Mouse (Mus musculus) yolk sac, embryonic 10.5 days (tissue): ENCODE results near the gene Ifna6.

Experiments used
- DNase-seq: peaks from one replicate; pipeline ENCODE4 v3.0.0-alpha.2; 2017; ENCODE audit warnings: low spot score

Gene Ifna6

GRCm38 (mm10) chr4:88845334-88845733 lies 18.1 kb downstream of the Ifna6 start:
- DNase-seq = no peak

GRCm38 (mm10) chr4:88849698-88850097 lies 22.5 kb downstream of the Ifna6 start, which contains the start of gene Ifna1:
Ifna1 (plus strand) TSS chr4:88850087.
- no peak for DNase-seq

DNA sequence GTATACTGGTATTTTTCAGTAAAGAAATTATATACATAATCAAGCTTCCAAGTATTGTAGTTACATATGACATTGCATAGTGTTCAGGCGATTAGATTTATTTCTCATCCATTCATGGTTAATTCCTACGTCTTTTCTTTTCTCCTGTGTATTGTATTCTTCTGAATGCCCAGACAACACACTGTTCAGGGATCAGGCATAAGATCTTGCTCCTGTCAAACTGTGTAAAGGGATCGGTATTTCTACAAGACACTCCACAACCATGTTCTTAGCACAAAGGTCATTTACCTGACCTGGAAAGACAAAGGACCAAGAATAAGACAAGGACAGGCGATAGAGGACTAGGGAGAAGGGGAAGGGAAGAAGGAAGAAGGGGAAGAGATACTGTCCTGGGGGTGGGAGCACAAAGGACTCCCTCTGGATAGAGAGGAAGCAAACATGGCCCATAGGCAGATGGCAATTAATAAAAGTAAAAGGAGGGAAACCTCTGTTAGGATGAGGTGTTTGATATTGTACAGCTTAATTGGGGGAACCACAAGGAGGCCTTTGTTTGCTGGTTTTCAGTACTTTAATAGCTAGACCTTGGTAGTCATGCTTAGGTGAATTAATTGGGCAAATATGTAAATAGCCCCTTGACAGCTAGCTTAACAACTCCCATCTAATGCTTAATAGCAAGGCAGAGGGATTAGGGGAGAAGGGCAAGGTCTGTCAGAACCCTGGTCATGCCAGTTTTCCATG lies 24.0 kb downstream of the Ifna6 start:
- no peak for DNase-seq

DNA sequence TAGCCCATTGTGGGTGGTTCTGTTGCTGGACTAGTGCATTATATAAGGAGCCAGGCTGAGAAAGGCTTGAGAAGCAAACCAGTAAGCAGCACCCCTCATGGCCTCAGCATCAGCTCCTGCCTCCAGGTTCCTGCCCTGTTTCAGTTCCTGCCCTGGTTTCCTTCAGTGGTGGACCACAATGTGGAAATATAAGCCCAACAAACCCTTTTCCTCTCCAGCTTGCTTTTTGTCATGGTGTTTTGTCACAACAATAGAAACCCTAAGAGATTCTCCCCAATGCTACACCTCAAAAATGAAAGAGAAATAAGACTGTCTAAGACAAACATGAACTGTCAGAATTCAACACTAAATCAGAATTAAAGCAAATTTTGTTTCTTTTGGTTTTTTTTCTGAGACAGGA lies 32.0 kb downstream of the Ifna6 start:
- no peak for DNase-seq

GRCm38 (mm10) chr4:88863309-88863708 lies 36.1 kb downstream of the Ifna6 start:
- peak; percentile 50 for DNase-seq

DNA sequence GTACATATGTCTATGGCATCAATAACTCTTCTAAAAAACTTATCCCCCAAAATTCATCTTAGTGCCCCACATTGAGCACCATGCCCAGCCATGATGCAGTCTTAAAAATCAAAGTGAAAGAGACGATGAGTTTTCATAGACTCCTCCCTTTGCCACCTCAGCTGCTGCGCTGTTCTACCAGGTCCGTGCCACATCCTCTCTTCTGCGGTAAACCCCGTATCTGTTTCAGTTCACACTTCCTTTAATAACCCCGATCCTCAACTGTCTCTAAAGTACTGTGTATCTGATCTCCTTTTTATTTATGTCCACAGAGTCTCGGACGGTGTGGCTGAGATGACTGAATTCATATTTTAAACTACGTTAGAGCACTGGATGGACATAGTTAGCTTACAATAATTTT lies 37.4 kb downstream of the Ifna6 start:
- no peak for DNase-seq

DNA sequence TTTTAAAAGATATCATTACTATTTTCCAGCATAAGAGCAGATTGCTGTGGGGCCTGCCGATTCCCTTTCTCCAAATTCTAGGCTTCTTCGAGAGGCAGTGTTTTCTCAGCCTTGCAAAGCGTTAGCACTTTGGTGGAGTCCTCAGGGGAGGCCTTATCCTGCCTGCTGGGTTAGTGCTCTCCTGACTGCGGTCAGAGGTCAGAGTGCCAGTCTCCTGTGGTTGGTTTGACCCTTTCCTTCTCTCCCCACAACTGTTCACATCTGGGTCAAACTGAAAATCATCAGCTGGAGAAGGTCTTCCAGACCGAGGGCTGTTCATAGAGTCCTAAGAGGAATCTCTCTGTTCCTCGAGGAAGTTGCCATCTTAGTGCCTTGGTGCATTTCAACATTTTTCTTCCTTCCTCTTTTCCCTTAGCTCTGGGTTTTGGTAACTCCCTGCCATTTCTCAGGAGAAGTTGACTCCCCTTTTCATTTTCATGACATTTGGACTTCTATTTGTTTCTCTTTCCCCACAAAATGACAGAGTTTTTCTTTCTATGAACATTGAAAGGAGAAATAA lies 37.9 kb downstream of the Ifna6 start:
- no peak for DNase-seq

GRCm38 (mm10) chr4:88867366-88867925 lies 40.2 kb downstream of the Ifna6 start:
- DNase-seq = peak; percentile 63

GRCm38 (mm10) chr4:88867926-88868911 lies 41.0 kb downstream of the Ifna6 start:
- DNase-seq = peak; percentile 39

- DNase-seq = no peak
Observed at GRCm38 (mm10) chr4:88872691-88873090, 45.5 kb downstream of the Ifna6 start.

- no peak for DNase-seq
Observed at GRCm38 (mm10) chr4:88875435-88876095, 48.3 kb downstream of the Ifna6 start.

GRCm38 (mm10) chr4:88876520-88876919 lies 49.3 kb downstream of the Ifna6 start:
- no peak for DNase-seq
